Mouse (Mus musculus) spleen, postnatal 10 days (tissue): Measurements from ENCODE around the gene Pip4k2a.

ENCODE experiments used
- DNase-seq, 2 experiments: peaks; one replicate each; pipeline ENCODE4 v3.0.0; 2021 to 2022; ENCODE audit warnings: low spot score in 2 of 2

The Pip4k2a gene

GRCm38 (mm10) chr2:18955671-18956070, 42.3 kb downstream of the Pip4k2a start:
- peak in 1 of 2 experiments; percentile 26 for DNase-seq

- no peak for DNase-seq
Measured at GRCm38 (mm10) chr2:18955022-18955421, 42.9 kb downstream of the Pip4k2a start.

- DNase-seq, result no peak
Measured at GRCm38 (mm10) chr2:18954422-18954821, 43.5 kb downstream of the Pip4k2a start.

DNA sequence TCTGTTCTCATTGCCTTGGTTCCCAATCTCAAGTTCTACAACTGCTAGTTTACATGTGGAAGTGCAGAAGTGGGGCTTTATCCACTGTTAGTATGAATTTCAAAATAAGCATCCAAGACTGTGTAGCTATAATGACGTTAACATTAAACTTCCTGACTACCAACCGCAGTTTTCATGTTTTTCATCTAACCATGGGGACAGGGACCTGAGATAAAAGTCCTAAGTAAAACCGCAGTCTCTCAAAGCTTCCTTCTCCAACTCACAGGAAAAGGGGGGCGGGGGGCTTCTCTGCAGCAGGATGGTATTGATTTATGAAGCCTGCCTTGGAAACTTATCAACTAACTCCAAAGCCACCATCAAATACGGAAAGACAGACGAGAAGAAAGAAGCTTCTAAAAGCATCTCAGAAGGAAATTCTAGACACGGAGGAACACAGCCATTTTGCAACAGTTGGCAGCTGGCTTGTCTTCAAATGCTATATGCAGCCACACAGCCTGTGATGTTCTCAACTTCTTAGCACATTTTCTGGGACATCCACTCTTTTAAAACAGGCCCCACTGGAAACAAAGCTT, 45.7 kb downstream of the Pip4k2a start:
- DNase-seq, result no peak

DNA sequence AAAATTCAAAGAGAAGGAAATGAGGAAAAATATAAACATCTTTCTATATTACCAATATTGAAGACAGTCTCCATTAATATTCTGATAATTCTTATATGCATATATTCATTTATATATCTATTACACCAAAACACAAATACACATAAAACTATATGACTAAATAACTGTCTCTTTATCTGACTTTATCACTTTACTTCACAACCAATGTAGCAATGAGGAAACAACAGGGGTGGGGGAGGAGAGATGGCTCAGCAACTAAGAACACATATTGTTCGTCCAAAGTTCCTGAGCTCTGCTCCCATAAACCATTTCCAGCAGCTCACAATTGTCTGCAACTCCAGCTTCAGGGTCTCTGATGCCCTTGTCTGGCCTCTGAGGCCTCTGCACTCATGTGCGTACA, 47.2 kb downstream of the Pip4k2a start:
- DNase-seq, result no peak

DNA sequence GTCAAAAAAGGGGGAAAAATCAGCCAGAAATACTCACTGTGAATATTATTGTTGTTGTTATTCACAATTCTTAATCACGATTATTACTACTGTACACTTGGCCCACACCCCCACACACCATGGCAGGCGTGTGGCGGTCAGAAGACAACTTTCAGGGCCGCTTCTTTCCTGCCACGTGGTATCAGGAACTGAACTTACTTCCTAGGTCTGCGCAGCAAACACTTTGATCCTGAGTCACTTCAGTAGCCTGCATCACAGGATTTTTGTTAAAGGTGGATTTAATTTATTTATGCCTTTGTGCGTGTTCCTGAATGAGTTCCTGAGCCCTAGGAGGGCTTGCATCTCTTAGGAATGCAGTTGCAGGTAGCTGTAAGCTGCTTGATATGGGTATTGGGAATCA, 49.2 kb downstream of the Pip4k2a start:
- DNase-seq, result no peak

DNA sequence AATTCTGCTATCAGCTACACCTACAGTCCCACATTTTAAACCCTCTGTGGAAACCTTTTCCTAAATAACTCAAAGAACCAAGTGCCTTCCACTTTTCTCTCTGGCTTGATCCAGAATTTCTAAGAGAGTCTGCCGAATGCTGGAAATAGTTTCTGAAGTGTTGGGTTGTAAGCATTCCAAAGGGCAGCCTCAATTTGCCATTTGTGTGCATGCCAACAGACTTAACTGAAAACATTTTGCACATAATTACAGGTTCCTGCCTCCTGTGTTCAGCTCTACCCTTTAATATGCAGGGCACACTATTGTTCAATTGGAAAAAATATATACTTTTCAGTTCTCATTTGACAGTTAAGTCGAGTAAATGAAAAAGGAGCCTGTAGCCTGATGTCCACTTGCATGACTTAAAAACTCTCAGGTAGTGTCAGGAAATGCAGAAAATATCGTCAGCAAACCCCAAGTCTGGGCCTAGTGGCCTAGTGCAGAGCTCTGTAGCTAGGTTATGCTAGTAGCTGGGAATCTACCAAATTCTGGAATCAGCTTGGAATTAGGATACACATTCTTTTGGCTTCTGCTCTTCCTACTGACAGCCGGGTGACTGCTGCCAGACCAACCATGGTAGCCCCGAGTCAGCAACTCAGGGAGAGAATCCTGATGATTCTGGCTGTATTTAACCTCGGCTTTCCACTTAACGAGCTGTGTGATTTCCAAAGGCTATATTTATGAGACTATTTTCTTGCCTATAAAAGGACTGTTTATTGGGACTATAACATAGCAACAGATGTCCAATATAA, 50.1 kb downstream of the Pip4k2a start:
- DNase-seq, result no peak

- no peak for DNase-seq
Measured at GRCm38 (mm10) chr2:18945438-18945837, 52.5 kb downstream of the Pip4k2a start.

DNA sequence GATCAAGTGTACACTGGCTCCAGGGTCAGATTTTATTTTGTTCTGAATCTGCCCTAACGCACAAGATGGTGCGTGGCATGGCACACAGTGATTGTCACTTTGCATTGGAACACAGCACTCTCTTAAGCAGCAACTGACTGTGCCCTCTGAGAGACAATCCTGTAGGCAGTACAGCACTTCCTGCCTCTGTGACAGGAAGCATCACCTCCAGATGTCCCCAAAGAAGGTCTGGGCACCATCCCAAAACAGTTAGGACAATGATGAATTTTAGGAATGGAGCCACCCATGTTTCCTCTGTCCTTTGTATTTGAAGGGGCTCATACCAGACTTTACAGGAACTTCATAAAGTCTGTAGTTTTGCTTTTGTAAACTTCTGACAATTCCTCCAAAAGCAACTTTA, 54.0 kb downstream of the Pip4k2a start:
- DNase-seq, result no peak

DNA sequence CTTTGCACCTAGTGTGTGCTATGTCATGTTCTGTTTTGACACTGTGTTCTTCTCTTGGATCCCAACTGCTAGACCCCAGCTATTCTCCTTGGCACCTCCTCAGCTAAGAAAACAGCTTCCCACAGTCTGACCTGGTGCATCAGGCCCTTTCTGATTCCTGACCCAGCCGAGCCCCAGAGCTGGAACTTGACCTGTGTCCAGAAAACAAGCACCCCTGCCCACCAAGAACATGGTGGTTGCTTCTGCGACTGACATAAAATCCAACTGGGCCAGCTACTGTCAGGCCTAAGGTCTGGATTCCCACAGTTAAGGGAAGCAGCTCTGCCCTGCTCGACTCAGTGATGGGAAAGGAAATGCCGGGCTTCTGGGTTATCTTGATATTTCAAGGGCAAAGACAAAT, 54.6 kb downstream of the Pip4k2a start:
- DNase-seq, result no peak

DNA sequence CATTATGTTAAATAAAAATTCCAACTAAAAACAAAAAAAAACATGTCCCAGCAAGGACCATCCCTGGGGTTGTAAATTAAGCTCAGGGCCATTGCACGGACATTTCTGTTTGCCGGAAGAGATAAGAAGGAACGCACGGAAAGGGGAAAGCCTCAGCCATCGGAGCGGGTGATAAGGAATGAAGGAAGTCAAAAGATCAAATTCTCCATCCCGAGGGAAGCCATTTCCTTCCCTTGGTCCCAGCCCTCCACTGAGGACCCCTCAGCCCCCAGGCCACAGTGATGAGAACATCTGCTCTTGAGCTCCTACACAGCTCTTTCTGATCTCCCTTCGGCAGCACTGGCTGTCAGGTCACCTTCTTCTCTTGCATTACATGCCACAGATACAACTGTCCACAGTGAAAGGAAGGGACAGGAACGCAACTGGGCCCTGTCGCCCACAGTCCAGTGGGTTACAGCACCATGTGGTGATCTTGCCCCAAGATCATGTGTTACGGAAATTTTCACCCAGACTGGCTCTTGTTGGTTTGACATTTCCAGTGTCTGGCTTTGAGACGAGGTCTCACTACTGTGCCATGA, 57.1 kb downstream of the Pip4k2a start:
- DNase-seq, result no peak

GRCm38 (mm10) chr2:18938923-18939329, 59.0 kb downstream of the Pip4k2a start:
- no peak for DNase-seq

DNA sequence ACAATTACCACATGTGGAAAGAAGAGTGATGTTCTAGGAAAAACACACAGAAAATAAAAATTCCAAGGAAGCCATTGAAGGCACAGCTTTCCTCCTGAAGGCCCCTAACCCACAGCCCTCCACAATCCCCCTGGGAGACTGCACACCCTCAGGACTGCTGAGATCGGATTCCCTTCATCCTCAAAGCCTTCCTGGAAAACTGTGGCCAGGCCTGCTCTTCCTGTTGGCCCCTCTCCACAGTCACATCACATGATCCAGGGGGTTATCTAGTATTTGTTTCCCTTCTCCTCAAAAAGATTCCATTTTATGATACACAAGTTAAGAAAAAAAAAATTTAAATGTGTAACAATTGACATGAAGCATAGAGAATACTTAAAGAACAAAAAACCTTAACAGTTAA, 59.7 kb downstream of the Pip4k2a start:
- no peak for DNase-seq

- DNase-seq, result no peak
Measured at GRCm38 (mm10) chr2:18937611-18938010, 60.3 kb downstream of the Pip4k2a start.

- peak in 1 of 2 experiments; percentile 61 for DNase-seq
Measured at GRCm38 (mm10) chr2:18936446-18936845, 61.5 kb downstream of the Pip4k2a start.

GRCm38 (mm10) chr2:18935581-18936027, 62.3 kb downstream of the Pip4k2a start:
- peak in 1 of 2 experiments; percentile 53 for DNase-seq

DNA sequence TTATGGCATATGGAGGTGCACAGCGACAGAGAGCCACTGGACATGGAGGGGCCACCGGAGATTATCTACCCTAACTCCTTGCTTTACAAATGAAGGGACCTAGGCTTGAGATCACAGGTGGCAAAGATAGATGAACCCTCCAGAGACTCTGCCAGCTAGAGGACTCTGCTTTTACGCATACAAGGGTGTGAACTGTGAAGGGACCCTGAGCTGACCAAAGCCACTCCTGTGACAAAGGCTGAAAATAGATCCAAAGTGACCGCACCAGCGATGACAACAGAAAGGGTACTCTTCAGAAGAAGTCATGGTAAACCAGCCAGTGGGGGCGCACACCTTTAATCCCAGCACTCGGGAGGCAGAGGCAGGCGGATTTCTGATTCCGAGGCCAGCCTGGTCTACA, 63.8 kb downstream of the Pip4k2a start:
- no peak for DNase-seq

DNA sequence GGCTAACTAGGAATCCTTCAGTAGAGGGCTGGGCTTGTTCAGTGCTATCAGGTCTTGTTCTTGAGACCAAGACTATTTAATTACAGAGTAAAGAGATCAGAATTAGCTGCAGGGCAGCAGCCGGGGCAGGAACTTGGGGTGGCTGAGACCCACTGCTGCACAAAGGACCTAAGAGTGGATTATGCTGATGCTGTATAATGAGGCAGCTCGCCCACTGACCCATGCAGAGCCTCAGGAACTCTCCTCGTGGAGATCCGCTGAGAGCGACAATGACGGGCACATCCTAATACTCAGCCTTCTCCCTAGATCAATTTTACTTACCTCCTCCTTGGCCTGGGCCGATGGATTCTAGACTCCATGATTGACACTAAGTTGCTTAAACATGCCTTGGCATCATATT, 64.5 kb downstream of the Pip4k2a start:
- no peak for DNase-seq

DNA sequence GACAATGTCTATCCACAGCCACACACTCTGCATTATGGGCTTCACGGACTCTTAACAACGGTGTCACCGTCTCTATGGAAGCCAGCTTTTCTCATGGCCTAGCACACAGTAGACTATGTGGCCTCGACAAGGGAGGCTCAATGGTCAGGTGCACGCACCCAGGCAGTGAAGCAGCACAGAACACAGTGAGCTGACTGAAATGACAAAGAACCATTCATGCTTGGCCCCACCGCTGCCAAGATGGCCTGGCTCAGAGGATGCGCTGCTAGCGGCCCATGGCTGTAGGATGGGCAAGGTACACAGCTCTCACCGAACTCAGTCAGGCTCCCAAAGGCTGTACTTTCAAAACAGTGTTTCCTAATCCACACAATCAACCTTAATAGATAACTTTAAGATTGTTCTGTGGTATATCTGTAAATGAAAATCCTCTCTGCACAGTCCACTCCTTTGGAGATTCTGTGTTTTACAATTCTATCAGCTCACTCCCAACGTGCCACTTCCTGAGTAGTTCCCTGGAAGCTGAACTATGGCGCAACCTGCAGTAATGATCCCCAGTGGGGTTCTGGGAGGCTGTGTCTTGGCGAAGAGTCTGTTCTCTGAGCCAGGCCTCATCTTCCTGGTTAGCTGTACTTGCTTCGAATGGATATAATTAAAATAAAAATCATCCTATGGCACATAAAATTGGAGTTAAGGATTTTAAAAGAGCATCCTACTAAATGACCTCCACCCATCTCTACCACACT, 67.4 kb downstream of the Pip4k2a start:
- DNase-seq, result no peak

DNA sequence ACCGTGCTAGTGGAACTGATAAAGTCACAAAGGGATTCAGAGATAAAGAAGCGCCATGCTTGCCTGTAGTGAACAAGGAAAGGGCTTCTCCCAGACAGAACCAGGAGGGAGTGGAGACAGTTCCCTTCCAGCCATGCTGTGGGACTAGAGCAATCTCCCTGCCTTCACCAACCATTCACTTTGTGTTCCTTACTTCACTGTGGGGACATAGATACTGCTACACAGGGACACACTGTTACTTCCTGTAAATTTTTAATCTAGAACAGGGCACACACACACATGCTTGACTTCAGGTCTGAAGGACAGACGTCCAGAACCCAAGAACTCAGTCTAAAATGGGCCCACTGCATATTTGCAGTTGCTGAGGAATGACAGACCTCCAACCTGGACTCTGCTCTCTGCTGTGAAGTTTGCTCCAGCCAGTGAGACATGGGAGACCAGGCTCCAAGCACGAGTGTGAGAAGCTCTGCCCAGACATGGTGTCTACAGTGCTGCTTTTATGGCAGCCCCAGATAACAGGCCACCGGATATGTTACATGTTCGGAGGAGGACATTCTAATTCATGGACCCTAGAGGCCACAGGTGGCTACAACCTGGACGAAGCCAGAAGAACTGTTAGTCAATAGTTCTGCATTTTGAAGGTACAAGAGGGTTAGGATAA, 69.2 kb downstream of the Pip4k2a start:
- DNase-seq, result no peak

DNA sequence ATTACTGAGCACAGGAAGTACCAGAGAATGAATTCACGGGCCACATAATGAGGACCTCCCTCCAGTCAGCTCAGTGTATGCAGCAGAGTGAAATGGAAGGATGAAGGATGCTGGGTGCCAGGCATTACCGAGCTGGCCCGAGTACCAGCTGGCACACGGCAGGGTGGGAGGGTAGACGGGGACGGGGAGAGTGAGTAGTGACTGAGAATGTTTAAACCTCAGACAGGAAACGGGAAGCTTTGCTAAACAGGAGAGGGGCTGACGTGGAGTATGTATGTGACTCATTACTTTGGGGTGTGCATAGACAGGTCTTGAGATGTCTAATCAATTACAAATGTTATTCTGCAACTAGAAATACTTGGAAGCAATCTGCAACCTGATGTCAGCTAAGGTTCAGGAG, 69.7 kb downstream of the Pip4k2a start:
- no peak for DNase-seq
